Mouse (Mus musculus) testis, adult 2 months (tissue): ENCODE measurements around the gene Mtch1. TPM values are rescaled to one million over a fixed set of nuclear protein-coding genes. Genes with fewer than 3 reads are reported as not detected.

Experiments
- H3K27ac ChIP-seq: fragments of 200-500 bp; 2 replicates; pipeline ENCODE4 v1.5.1; 2012; ENCODE audit warnings: low read depth, low read length; ENCODE audit not compliant: control insufficient read depth, insufficient read depth
- H3K27me3 ChIP-seq: fragments of 200-500 bp; 2 replicates; pipeline ENCODE4 v1.6.1; 2012; ENCODE audit warnings: mild to moderate bottlenecking, low read length, moderate library complexity; ENCODE audit not compliant: control insufficient read depth, insufficient read depth
- H3K36me3 ChIP-seq: fragments of 200-500 bp; 2 replicates; pipeline ENCODE4 v1.6.1; 2012; ENCODE audit warnings: mild to moderate bottlenecking, low read length; ENCODE audit not compliant: control insufficient read depth, insufficient read depth
- H3K4me1 ChIP-seq: fragments of 200-500 bp; 2 replicates; pipeline ENCODE4 v1.6.1; 2012; ENCODE audit warnings: low read length; ENCODE audit not compliant: control insufficient read depth, insufficient read depth
- H3K4me3 ChIP-seq: fragments of 200-500 bp; 2 replicates; pipeline ENCODE4 v1.5.1; 2012; ENCODE audit warnings: low read depth, mild to moderate bottlenecking, low read length, moderate library complexity, mixed read lengths; ENCODE audit not compliant: control insufficient read depth
- CTCF ChIP-seq: fragments of 200-500 bp; IDR thresholded peaks from 2 replicates; pipeline ENCODE4 v1.5.1; 2012; ENCODE audit warnings: low read depth, mild to moderate bottlenecking, inconsistent platforms, low read length, moderate library complexity; ENCODE audit not compliant: control insufficient read depth, insufficient read depth, insufficient replicate concordance
- POLR2A ChIP-seq: fragments of 200-500 bp; IDR thresholded peaks from 2 replicates; pipeline ENCODE4 v1.6.1; 2012; ENCODE audit warnings: low read depth, mild to moderate bottlenecking, inconsistent platforms, low read length, moderate library complexity; ENCODE audit not compliant: control insufficient read depth
- polyA plus RNA-seq: library from polyadenylated mRNA; depleted of rRNA; stranded (reverse); fragments of >200 nt; gene quantifications from 2 replicates; pipeline ENCODE4 v1.2.3, GENCODE M21; 2012

Mtch1 gene
- polyA plus RNA-seq, 1 experiment = 43.5 TPM

- Histone ChIP-seq H3K4me3 (no peak overlapping the region), H3K27me3 (no peaks in the 10 kb centered on the region), H3K27ac (no peak overlapping the region), H3K36me3 (no peaks in the 10 kb centered on the region), H3K4me1 (peaks cover 16% of the 10 kb centered on the region)
- TF ChIP-seq POLR2A (no peak), CTCF (no peak)
Observed at GRCm38 (mm10) chr17:29348996-29349395, 1.3 kb upstream of the Mtch1 start.

GRCm38 (mm10) chr17:29347126-29347644 is 549 bp downstream of the Mtch1 start:
- peak overlapping the region; percentile 85 for H3K4me3 ChIP-seq
- H3K36me3 ChIP-seq = no peaks in the 10 kb centered on the region
- no peak overlapping the region for H3K27ac ChIP-seq
- no peaks in the 10 kb centered on the region for H3K27me3 ChIP-seq
- TF ChIP-seq CTCF (no peak), POLR2A (no peak)
- peaks cover 22% of the 10 kb centered on the region for H3K4me1 ChIP-seq

GRCm38 (mm10) chr17:29346496-29347125 is 1.1 kb downstream of the Mtch1 start:
- no peak overlapping the region for H3K27ac ChIP-seq
- peaks cover 28% of the 10 kb centered on the region for H3K4me1 ChIP-seq
- peak overlapping the region; percentile 85 for H3K4me3 ChIP-seq
- no peaks in the 10 kb centered on the region for H3K36me3 ChIP-seq
- TF ChIP-seq CTCF (no peak), POLR2A (no peak)
- H3K27me3 ChIP-seq = no peaks in the 10 kb centered on the region

- Histone ChIP-seq H3K4me1 (peaks cover 30% of the 10 kb centered on the region), H3K36me3 (no peaks in the 10 kb centered on the region), H3K27ac (no peak overlapping the region), H3K27me3 (no peaks in the 10 kb centered on the region), H3K4me3 (no peak overlapping the region)
- TF ChIP-seq CTCF (no peak), POLR2A (no peak)
Observed at GRCm38 (mm10) chr17:29345272-29345671, 2.5 kb downstream of the Mtch1 start.

GRCm38 (mm10) chr17:29343241-29343640 is 4.5 kb downstream of the Mtch1 start:
- Histone ChIP-seq H3K36me3 (no peaks in the 10 kb centered on the region), H3K4me1 (peaks cover 28% of the 10 kb centered on the region), H3K27me3 (no peaks in the 10 kb centered on the region), H3K4me3 (no peak overlapping the region), H3K27ac (no peak overlapping the region)
- TF ChIP-seq POLR2A (no peak), CTCF (no peak)

- Histone ChIP-seq H3K27ac (peak overlapping the region; percentile 41; the same call in 1 of the 2 replicates), H3K4me1 (peaks cover 27% of the 10 kb centered on the region), H3K27me3 (no peaks in the 10 kb centered on the region), H3K4me3 (no peak overlapping the region), H3K36me3 (no peaks in the 10 kb centered on the region)
- TF ChIP-seq POLR2A = no peak
- no peak for TF ChIP-seq CTCF
Observed at GRCm38 (mm10) chr17:29342010-29342910, 5.5 kb downstream of the Mtch1 start.

- Histone ChIP-seq H3K27ac (peak overlapping the region; percentile 40; the same call in 1 of the 2 replicates), H3K36me3 (no peaks in the 10 kb centered on the region), H3K27me3 (no peaks in the 10 kb centered on the region), H3K4me1 (peaks cover 22% of the 10 kb centered on the region), H3K4me3 (no peak overlapping the region)
- TF ChIP-seq CTCF (no peak), POLR2A (no peak)
Observed at GRCm38 (mm10) chr17:29341591-29342003, 6.1 kb downstream of the Mtch1 start.
